Mouse (Mus musculus) urinary bladder, postnatal 36 days (tissue): Measurements from ENCODE around the gene Smad3.
A peak's percentile ranks its signal among the peaks of the same experiment; 100 is the strongest.

Experiments used
- DNase-seq, 2 experiments: peaks; one replicate each; pipeline ENCODE4 v3.0.0; 2022; ENCODE audit warnings: low spot score in 2 of 2, mixed read lengths in 1 of 2

The Smad3 gene

DNA sequence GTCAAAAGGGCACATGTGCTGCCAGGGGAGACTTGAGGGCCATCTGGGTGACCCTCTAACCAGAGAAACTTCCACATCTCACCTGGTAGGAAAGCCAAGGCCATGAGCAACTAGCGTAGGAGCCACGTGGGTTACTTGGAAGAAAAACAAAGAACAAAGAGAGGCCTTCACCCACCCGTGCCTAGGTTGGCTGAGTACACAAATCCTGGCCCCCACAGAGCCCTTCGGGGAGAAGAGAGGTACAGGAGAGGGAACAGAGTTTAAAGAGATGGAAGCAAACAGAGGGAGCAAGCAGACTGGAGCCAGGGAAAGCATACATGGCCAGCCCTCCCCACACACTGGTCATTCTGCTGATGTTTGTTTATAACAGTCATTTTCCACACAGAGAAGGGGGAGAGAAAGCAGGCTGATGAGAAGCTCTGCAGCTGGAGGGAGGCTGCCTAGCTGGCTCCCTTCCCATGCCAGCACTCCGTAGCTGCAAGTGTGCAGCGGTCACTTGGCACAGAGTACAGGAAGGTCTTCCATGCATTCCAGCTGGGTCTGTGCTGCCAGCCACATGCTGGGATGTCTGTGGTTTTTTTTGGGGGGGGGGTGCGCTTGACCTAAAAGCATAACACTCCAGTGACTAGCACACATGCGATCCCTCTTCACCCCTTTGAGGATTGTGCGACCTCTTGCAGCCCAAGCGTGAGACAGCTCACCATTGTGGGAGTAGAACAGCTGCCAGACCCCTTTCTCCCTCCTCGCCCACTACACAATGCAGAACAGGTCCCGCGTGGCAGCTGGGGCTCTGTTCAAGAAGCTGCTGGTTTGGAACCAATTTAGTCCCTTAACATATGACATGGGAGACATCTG, 92.8 kb downstream of the Smad3 start:
- no peak for DNase-seq

DNA sequence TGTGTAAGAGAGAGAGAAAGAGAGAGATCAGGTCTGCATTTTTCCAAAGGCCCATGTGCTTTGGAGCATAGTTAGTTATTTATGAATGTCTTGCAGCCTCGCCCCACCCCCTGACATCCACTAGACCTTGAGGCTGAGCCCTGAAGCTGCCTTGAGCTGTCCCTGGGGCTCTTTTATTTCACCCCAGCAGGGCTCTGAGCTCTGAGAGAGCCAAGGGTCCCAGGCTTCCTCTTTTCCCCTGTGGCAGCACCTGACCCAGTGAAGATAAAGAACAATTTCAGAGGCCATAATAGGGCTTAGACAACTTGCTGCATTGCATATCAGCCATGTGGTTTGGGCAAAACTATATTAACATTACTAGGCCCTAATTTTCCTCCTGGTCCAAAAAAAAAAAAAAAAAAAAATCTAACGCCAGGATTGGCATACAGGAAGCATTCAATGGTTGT, 93.5 kb downstream of the Smad3 start:
- DNase-seq = no peak

DNA sequence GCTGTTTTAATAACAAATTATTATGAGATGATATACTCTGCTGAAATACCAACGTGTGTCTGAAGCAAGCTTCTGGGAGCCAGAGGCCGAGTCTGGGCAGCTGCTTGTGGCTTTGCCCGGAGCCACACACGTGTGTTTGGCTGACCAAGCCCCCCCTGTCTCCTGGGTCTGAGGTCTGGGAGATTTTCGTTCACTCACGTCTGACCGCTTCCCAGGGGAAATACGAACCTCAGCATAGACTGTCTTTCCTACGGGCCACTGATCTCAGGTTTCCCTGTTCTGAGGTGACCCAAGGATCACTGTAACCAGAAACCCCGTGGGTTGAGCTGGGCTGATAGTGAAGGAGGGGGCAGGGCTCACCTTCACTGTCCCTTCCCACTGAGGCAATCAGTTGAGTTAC, 94.6 kb downstream of the Smad3 start:
- no peak for DNase-seq

DNA sequence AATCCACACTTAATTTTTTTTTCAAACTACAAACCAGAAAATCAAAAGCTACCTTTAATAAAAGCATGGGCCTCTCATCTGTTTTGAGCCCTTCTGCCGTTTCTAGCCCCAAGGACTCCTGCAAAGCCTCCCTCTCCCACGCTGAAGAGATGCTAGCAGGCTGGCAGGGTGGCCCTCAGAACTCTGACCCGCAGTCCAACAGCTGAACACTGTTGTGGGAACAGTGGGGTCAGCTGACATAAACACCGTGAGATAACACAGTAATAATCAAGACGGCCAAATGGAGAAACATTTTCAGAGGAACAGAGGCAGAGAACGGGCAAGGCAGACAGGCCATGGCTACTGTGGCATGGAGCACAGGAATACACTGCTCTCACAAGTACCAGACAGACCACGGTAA, 95.0 kb downstream of the Smad3 start:
- DNase-seq = no peak

DNA sequence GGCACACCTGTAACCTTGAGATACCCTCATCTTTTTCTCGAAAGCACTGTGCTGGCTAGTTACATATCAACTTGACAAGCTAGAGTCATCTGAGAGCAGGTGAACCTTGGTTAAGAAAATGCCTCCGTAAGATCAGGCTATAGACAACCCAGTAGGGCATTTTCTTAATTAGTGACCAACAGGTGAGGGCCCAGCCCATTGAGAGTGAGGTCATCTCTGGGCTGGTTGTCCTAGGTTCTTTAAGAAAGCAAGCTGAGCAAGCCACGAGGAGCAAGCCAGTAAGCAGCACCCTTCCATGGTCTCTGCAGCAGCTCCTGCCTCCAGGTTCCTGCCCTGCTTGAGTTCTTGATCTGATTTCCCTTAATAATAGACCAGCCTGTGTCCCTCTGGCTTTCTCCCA, 97.1 kb downstream of the Smad3 start:
- DNase-seq = no peak

DNA sequence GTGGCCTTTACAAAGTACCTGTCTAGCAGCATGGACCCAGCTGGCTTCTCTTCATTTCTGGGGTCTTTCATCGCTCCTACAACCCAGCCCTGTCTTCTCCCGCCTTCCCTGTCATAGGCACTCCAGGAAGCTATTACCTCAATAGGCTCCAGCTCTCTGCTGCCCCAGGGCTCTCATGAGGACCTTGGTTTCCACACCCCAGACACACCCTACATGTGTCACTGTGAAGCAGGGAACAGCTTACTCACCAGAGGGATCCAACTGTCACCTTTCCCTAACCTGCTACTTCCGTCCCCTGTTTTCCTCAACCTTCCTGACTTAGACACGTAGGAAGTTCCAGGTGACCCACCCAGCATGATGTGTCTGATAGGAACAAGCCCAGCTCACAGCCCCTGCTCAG, 97.7 kb downstream of the Smad3 start:
- DNase-seq = no peak

DNA sequence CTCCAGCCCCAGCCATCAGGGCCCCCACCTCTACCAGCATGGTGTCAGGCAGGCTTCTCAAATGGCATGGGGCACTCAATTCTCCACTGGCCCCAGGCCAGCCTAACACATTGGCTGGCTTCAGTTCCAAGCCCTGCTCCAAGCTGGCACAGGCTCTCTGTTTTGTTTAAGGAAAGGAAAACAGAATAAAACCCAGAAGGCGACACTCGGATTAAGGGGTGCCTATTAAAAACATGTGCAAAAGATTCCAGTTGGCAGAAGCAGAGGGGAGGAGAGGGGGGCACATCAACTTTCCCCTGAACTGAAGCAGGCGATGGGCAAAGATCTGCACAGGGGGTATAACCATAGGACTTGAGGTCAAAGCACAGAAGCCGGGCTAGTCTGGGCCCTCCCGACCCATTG, 98.8 kb downstream of the Smad3 start:
- no peak for DNase-seq

DNA sequence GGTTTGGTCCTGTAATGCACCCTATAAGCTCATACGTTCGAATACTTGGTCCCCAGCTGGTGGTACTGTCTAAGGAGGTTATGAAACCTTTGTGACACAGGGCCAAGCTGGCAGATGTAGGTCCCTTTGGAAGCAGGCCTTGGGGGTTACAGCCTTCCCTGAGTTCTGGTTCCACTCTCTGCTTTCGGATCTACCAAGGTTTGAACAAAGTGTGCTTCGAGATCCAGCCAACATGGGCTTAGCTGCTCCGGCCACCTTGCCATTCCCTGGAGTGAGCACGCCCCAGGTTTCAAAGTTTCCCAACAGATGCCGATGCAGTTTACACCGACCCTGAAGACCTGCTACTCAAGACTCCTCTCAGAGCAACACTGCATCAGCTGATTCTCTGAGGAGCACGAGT, 99.4 kb downstream of the Smad3 start:
- no peak for DNase-seq

DNA sequence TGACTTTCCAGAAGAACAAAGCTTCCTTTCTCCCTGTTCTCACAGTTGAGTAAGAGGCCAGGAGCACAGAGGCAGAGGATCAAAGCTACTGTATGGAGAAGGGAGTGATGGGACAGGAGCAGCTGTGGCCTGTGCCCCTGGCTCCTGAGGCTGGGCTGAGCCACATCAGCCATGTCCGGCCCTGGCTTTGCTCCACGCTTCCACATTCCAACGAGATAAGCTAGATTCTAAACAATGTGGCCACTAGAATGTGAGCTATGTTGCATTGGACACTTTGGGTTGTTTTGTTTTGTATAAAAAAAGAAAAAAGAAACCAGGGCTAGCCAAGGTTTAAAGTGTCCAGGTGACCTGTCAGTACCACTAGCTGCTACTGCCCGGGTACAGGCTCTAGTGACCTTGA, 100.6 kb downstream of the Smad3 start:
- DNase-seq = no peak

DNA sequence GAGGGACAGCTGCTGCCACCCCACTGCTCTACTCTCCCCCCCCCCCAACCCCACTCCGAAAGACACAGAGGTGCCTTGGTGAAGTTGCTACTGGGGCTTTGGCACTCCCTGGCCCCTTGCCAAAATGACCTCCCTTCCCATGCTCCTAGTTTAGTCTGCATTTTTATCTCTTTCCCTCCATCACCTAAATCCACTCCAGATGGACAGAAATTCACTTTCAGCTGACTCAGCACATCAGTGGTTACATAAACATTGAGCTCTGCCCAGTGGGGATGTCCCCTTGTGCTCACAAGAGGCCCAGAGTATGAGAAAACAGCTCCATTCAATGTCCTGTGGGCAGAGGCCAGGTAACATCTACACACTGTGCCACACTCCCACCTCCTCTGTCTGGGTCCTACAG, 102.7 kb downstream of the Smad3 start:
- DNase-seq = no peak

DNA sequence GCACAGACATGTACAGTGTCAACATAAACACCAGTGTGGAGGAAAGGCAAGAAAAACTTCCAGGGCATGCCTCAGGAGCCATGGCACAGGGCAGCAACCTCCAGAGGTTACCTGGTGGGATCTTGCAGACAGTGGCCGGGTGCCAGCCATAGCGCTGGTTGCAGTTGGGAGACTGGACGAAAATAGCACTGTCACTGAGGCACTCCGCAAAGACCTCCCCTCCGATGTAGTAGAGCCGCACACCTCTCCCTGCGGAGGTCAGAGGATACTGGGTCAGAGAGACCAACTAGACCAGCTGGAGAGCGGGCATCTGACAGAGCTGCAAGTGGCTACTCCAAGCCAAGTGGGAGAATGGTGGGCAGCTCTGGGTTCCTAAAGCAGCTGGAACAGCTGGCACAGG, 103.2 kb downstream of the Smad3 start:
- no peak for DNase-seq

DNA sequence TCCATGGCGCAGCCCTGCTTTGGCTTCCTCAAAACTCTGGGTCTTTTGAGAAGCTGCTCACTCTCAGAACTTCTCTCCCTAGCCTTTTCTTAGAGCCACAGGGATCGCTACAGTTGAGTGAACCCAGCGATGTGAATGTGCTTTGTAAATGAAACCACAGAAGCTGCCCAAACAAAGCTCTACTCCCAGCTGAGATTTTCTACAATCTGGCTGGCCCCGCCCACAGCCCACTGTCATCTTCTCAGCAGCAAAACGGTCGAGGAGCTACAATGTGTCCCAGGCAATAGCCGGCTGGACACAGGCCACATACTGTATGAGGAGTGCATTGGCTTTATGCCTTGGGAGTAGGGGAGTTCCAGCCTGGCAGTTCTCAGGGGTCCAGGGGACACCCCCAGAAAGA, 104.1 kb downstream of the Smad3 start:
- no peak for DNase-seq

DNA sequence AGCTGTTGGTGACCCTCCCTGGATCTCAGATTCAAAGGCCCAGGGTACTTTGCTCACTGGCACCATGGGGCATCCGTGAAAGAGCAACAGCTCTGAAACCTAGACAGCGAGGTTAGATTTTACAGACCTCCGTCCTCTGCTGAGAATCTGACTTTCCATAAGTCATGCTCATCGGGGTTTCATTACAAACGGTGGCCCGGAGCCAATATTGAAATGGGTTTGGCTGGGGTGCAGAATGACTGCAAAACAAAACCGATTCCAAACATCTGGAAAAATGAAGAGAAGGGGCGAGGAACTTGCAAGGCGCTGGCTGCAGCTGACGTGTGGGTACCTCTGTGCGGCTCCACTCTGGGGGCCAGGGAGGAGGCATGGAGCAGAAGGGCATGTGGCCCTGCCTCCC, 106.2 kb downstream of the Smad3 start:
- DNase-seq = peak in 1 of 2 experiments; percentile 57

DNA sequence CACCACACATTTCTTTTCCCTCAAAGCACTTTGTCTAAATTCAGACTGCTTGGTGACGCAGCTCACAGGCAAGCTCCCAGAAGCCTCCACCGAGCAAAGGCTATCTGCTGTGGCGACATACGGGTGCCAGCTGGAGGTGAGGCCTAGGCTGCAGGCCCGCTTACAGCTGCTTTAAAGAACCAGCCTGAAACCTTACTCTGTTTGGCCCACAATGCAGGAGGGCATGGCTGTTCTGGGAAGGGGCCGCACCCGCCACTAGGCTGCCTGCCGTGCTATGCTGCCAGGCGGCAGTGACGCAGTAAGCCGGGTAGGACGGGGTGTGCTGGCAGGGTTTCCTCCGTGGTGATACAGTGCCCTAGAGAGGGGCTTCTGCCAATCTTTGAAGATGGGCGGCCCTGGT, 106.9 kb downstream of the Smad3 start:
- DNase-seq = peak in 1 of 2 experiments; percentile 56

DNA sequence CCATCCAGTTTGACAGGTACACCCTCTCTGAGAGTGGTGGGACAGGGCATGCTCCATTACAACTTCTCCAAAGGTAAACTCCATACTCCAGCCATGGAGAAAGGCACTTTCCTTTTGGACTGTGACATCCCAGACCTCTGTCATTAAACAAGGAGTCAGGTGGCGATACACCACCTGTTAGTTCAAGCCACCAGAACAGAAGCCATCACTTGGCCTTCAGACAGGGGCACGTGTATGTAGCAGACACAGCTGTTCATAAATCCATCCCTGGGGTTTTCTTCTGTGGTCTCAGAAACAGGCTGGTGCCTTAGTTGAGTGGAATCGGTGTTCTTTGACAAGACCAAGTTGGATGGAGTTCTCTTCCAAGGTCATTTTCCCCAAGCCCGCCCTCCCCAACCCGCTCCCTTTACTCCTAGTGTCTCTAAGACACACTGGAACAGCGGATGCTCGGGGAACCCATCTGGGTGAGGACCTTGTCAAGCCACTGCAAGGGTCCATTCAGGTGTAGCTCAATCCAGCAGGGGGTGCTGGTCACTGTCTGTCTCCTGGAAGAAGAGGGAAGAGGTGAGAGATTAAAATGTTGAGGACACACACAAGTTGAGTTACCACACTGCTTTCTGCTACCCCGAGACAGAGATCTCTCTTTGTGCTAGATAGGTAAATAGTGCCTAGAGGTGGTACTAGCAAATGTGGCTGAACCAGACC, 107.8 kb downstream of the Smad3 start:
- no peak for DNase-seq

DNA sequence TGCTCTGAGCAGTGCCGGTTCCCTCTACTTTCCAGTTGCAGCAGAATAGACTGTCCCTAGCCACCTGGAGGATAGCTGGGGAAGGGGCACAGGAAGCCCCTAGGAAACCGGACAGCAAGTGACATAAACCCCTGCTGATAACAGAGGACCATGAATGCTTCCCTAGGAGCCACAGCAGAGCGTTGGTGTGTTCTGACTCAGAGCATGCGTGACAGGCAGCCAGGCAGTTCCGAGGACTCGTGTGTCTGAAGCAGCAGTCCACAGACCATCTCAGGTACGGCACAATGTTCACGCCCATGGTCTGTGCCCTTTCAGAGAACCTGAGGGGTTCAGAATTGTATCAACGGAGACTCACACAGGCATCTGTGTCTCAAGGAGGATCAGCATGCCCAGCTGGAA, 109.3 kb downstream of the Smad3 start:
- no peak for DNase-seq

DNA sequence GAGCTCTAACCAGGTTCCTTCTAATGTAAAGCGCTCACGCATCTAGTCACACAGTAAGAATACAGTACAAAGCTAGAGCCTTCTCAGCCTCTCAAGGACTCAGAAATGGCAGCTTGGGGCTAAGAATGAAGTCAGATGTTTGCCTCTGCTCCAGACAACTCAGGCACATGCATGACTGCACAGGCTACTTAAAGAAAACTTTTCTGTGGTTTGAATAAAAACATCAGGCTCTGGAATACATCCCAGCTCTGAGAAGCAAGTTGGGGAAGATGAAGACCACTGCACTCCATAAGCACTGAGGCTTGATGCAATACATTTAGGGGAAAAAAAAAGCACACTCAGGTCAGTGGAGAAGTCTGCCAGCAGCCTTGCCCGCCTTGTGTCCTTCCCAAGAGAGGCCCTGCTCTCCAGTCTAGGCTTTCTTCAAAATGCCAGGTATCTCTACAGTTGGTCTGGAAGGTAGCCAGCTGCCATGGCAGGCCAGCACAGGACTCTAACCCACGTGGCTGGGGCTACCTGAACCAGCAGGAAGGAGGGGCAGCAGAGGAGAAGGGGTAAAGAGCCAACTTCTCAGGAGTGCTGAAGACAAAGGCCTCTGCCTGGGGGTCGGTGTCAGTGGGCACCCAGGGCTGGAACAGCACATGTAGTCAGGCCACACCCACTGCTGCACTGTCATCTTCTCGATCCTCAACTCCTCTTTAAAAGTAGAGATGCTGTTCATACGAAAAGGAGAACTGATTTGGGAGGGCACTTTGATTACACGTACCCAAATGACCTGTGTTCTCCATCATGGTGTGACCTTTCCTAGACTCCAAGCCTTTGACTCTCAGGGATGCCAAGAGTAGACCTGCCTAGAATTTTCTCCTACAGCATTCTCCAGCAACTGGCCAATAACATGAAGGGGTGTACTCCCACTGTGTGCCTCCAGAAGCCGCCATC, 109.9 kb downstream of the Smad3 start:
- peak in 1 of 2 experiments; percentile 31 for DNase-seq

DNA sequence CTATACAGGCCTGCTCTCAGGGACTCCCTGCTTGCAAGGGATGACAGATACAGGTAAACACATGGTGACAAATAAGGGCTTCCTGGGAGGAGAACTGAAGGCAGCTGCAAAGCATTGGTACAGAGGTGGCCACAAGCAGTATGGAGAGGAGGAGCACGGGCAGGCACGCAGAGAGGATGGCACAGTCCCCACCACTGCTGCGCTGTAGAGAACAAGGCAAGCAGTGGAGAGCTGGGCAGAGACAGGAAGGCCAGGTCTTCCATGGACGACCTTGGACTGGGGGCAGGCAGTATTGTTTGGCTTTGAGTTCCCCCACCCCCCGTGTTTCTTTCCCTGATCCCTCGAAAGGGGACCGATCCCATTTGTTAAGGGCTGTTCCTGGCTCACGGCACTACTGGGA, 112.7 kb downstream of the Smad3 start:
- DNase-seq = no peak

DNA sequence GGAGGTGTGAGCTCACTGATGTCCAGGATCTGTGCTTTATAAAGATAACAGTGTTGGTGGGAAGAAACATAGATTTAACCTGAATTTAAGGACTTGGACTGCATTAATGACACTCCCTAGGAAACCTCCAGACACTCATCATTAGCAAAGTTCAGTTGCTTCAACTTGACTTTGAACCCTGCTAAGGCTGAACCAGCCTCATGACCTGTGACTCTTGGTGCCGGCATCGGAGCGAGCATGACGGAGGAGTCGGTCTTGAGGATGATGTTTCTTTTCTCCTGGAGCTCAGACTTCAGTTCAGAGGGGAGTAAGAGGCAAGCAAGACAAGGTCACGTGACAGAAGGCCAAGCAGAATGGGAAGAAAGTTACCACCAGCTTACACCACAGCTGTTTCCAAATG, 113.8 kb downstream of the Smad3 start:
- DNase-seq = no peak

DNA sequence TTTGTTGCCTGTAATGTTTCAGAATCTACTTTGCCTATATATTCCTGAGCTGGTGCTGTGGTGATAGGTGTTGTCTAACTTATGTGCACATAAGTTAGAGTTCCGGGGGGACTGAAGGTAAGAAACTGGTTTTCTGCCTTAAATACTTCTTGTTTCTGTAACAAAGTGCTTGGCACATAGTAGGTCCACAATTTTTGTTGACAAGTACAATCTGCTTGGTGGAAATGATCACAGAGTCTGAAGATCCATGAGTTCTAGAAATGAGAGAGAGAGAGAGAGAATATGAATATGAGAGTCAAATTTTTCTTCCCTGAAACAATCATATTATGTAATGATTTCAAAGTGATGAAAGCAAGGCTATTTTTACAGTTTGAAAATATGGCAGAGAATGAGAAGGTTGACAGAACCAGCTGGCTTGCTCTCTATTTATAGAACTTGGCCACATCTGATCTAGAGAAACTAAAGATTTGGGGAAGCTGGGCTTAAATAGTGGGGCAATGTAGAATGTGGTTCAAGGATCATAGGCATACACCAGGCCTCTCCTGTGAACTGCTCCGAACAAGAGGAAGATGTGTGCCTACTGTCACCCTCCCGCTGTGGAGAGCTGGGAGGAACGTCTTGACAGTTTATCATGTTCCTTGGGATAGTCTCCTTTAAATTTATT, 115.7 kb downstream of the Smad3 start:
- DNase-seq = no peak

DNA sequence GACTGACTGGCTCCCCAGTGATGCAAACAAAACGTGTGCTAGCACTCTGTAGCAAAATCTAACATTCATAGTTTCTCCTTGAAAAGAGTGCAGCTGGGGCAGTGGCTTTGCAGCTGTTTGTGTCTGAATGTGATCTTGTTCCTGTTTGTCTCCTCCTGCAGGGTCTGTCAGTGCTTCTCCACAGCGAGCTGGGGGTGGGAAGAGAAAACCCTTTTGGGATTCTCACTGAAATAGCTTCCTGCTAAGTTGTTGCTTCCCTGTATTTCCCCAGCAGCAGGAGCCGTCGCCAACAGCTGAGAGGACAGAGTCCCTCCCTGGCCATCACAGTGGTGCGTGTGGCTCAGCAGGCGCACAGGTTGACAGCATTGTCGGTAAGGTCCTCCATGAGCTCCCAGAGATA, 121.7 kb downstream of the Smad3 start:
- DNase-seq = no peak

DNA sequence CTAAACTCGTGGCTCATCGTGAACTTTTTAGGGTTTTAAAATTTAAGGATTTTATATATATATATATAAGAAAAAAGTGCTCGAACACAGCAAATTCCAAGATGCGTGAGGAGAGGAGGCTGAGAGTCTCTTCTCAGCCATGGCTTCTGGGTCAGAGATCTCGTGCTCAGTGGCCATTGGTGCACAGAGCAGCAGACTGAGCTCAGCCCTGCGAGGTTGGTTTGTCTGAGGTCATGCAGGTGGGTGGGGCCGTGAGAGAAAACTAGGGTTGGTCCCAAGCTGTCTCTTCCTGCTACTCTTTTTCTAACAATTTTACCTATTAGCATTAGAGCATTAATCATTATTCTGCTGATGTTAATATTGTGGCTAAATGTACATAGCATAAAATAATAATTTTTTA, 124.5 kb downstream of the Smad3 start:
- DNase-seq = no peak
